Mouse (Mus musculus): Measurements from ENCODE around the gene Idh2. TPM values are rescaled to one million over a fixed set of nuclear protein-coding genes. Genes with fewer than 3 reads are reported as not detected.
A peak's percentile ranks its signal among the peaks of the same experiment; 100 is the strongest.
"Not testable (repeated sequence)": the region's sequence is repeated elsewhere in the genome, so short reads cannot be mapped to it uniquely, and the experiment has no call there.

Gene Idh2
- polyA plus RNA-seq, 1 experiment from 2014 or later, result 498 TPM

GRCm38 (mm10) chr7:80143331-80144273 lies 28.4 kb upstream of the Idh2 start:
- ATAC-seq (ENCODE audit: insufficient number of reproducible peaks, insufficient read depth, low FRiP score, low TSS enrichment), result no peak

GRCm38 (mm10) chr7:80140815-80141214 lies 25.6 kb upstream of the Idh2 start:
- peaks cover 8% of the 10 kb centered on the region; the same call in 1 of the 2 replicates for H3K4me1 ChIP-seq
- no peak overlapping the region for H3K4me2 ChIP-seq (replicated peaks)
- no peak overlapping the region for H3K27ac ChIP-seq
- H3K4me3 ChIP-seq, result no peak overlapping the region
- no peaks in the 10 kb centered on the region for H3K27me3 ChIP-seq
- 17% methylated on average over 9 of the region's 9 CpGs for WGBS
- H3K9me3 ChIP-seq, result peaks cover 7% of the 10 kb centered on the region
- ATAC-seq (ENCODE audit: insufficient number of reproducible peaks, insufficient read depth, low FRiP score, low TSS enrichment), result peak; percentile 66
- H3K9ac ChIP-seq, result no peak overlapping the region
- H3K36me3 ChIP-seq, result no peaks in the 10 kb centered on the region

More at GRCm38 (mm10) chr7:80143331-80144273, 28.4 kb upstream of the Idh2 start:
- no peak overlapping the region for H3K4me3 ChIP-seq
- H3K4me2 ChIP-seq (replicated peaks), result peak overlapping the region; percentile 12; the same call in 1 of the 2 replicates
- H3K9ac ChIP-seq, result 0 out of 2 replicates have a peak overlapping the region, but pooled peaks have one; percentile 7
- H3K36me3 ChIP-seq, result no peaks in the 10 kb centered on the region
- H3K27me3 ChIP-seq, result no peaks in the 10 kb centered on the region
- peak overlapping the region; percentile 33; the same call in 1 of the 2 replicates for H3K27ac ChIP-seq
- no peaks in the 10 kb centered on the region for H3K9me3 ChIP-seq
- H3K4me1 ChIP-seq, result peaks cover 8% of the 10 kb centered on the region; the same call in 1 of the 2 replicates
- 41% methylated on average over 22 of the region's 22 CpGs for WGBS

- WGBS, result 78% methylated on average over 1 of the region's 1 CpGs
These were observed 23.2 kb upstream of the Idh2 start for GRCm38 (mm10) chr7:80138375-80138774.

GRCm38 (mm10) chr7:80135173-80135532 lies 20.0 kb upstream of the Idh2 start:
- Histone ChIP-seq H3K4me2 (replicated peaks) (no peak overlapping the region), H3K9ac (no peak overlapping the region), H3K4me3 (no peak overlapping the region), H3K4me1 (peaks cover 9% of the 10 kb centered on the region; the same call in 1 of the 2 replicates), H3K9me3 (peaks cover 7% of the 10 kb centered on the region), H3K27ac (no peak overlapping the region), H3K27me3 (no peaks in the 10 kb centered on the region), H3K36me3 (no peaks in the 10 kb centered on the region)
- no peak for ATAC-seq (ENCODE audit: insufficient number of reproducible peaks, insufficient read depth, low FRiP score, low TSS enrichment)
- 93% methylated on average over 1 of the region's 1 CpGs for WGBS

More at GRCm38 (mm10) chr7:80138375-80138774, 23.2 kb upstream of the Idh2 start:
- ATAC-seq (ENCODE audit: insufficient number of reproducible peaks, insufficient read depth, low FRiP score, low TSS enrichment), result no peak
- no peaks in the 10 kb centered on the region for H3K36me3 ChIP-seq
- H3K4me1 ChIP-seq, result peaks cover 13% of the 10 kb centered on the region; the same call in 1 of the 2 replicates
- no peak overlapping the region for H3K4me2 ChIP-seq (replicated peaks)
- peaks cover 7% of the 10 kb centered on the region for H3K9me3 ChIP-seq
- H3K27ac ChIP-seq, result no peak overlapping the region
- no peaks in the 10 kb centered on the region for H3K27me3 ChIP-seq
- H3K4me3 ChIP-seq, result no peak overlapping the region
- no peak overlapping the region for H3K9ac ChIP-seq

- WGBS, result 40% methylated on average over 8 of the region's 8 CpGs
- H3K27me3 ChIP-seq, result no peaks in the 10 kb centered on the region
- no peaks in the 10 kb centered on the region for H3K36me3 ChIP-seq
- ATAC-seq (ENCODE audit: insufficient number of reproducible peaks, insufficient read depth, low FRiP score, low TSS enrichment), result no peak
- no peak overlapping the region for H3K9ac ChIP-seq
- no peak overlapping the region for H3K4me2 ChIP-seq (replicated peaks)
- peaks cover 7% of the 10 kb centered on the region for H3K9me3 ChIP-seq
- no peak overlapping the region for H3K27ac ChIP-seq
- H3K4me1 ChIP-seq, result peaks cover 9% of the 10 kb centered on the region; the same call in 1 of the 2 replicates
- H3K4me3 ChIP-seq, result no peak overlapping the region
These were observed 19.4 kb upstream of the Idh2 start for GRCm38 (mm10) chr7:80134454-80135172.

GRCm38 (mm10) chr7:80132541-80132940 lies 17.3 kb upstream of the Idh2 start:
- ATAC-seq (ENCODE audit: insufficient number of reproducible peaks, insufficient read depth, low FRiP score, low TSS enrichment), result no peak
- H3K27me3 ChIP-seq, result no peaks in the 10 kb centered on the region
- 54% methylated on average over 9 of the region's 9 CpGs for WGBS

GRCm38 (mm10) chr7:80131315-80131714 lies 16.1 kb upstream of the Idh2 start:
- not testable (repeated sequence) for ATAC-seq (ENCODE audit: insufficient number of reproducible peaks, insufficient read depth, low FRiP score, low TSS enrichment); H3K4me1 ChIP-seq; H3K27me3 ChIP-seq; H3K27ac ChIP-seq; H3K9ac ChIP-seq; H3K36me3 ChIP-seq; H3K4me3 ChIP-seq; H3K4me2 ChIP-seq (replicated peaks); H3K9me3 ChIP-seq
- 77% methylated on average over 7 of the region's 7 CpGs for WGBS

More at GRCm38 (mm10) chr7:80132541-80132940, 17.3 kb upstream of the Idh2 start:
- Histone ChIP-seq H3K27ac (no peak overlapping the region), H3K4me2 (replicated peaks) (no peak overlapping the region), H3K4me3 (no peak overlapping the region), H3K9ac (no peak overlapping the region), H3K36me3 (no peaks in the 10 kb centered on the region), H3K4me1 (peaks cover 9% of the 10 kb centered on the region; the same call in 1 of the 2 replicates), H3K9me3 (peaks cover 6% of the 10 kb centered on the region)

GRCm38 (mm10) chr7:80130344-80131055 lies 15.3 kb upstream of the Idh2 start:
- Histone ChIP-seq H3K4me1 (peaks cover 9% of the 10 kb centered on the region; the same call in 1 of the 2 replicates), H3K4me2 (replicated peaks) (no peak overlapping the region), H3K27ac (no peak overlapping the region), H3K9me3 (no peaks in the 10 kb centered on the region), H3K9ac (no peak overlapping the region), H3K36me3 (no peaks in the 10 kb centered on the region), H3K27me3 (no peaks in the 10 kb centered on the region), H3K4me3 (no peak overlapping the region)
- no peak for ATAC-seq (ENCODE audit: insufficient number of reproducible peaks, insufficient read depth, low FRiP score, low TSS enrichment)
- WGBS, result 42% methylated on average over 12 of the region's 12 CpGs

- H3K4me3 ChIP-seq, result no peak overlapping the region
- H3K27me3 ChIP-seq, result no peaks in the 10 kb centered on the region
- peaks cover 3% of the 10 kb centered on the region; the same call in 1 of the 2 replicates for H3K4me1 ChIP-seq
- no peak overlapping the region for H3K27ac ChIP-seq
- H3K9me3 ChIP-seq, result no peaks in the 10 kb centered on the region
- H3K9ac ChIP-seq, result no peak overlapping the region
- no peaks in the 10 kb centered on the region for H3K36me3 ChIP-seq
- no peak for ATAC-seq (ENCODE audit: insufficient number of reproducible peaks, insufficient read depth, low FRiP score, low TSS enrichment)
- 66% methylated on average over 4 of the region's 4 CpGs for WGBS
- no peak overlapping the region for H3K4me2 ChIP-seq (replicated peaks)
These were observed 14.1 kb upstream of the Idh2 start for GRCm38 (mm10) chr7:80129278-80129677.

GRCm38 (mm10) chr7:80123672-80124071 lies 8.5 kb upstream of the Idh2 start:
- no peak overlapping the region for H3K4me3 ChIP-seq
- no peak overlapping the region for H3K4me2 ChIP-seq (replicated peaks)
- WGBS, result 79% methylated on average over 2 of the region's 2 CpGs
- H3K9me3 ChIP-seq, result no peaks in the 10 kb centered on the region
- 0 out of 2 replicates have a peak, but pooled peaks cover 3% of the 10 kb centered on the region for H3K4me1 ChIP-seq
- no peaks in the 10 kb centered on the region for H3K27me3 ChIP-seq
- no peaks in the 10 kb centered on the region for H3K36me3 ChIP-seq
- no peak for ATAC-seq (ENCODE audit: insufficient number of reproducible peaks, insufficient read depth, low FRiP score, low TSS enrichment)
- no peak overlapping the region for H3K27ac ChIP-seq
- no peak overlapping the region for H3K9ac ChIP-seq

- H3K4me1 ChIP-seq, result 0 out of 2 replicates have a peak, but pooled peaks cover 3% of the 10 kb centered on the region
- H3K9me3 ChIP-seq, result no peaks in the 10 kb centered on the region
- no peak overlapping the region for H3K9ac ChIP-seq
- H3K4me3 ChIP-seq, result no peak overlapping the region
- WGBS, result 56% methylated on average over 4 of the region's 4 CpGs
- no peaks in the 10 kb centered on the region for H3K36me3 ChIP-seq
- no peak for ATAC-seq (ENCODE audit: insufficient number of reproducible peaks, insufficient read depth, low FRiP score, low TSS enrichment)
- H3K27ac ChIP-seq, result no peak overlapping the region
- H3K4me2 ChIP-seq (replicated peaks), result no peak overlapping the region
- H3K27me3 ChIP-seq, result no peaks in the 10 kb centered on the region
These were observed 7.9 kb upstream of the Idh2 start for GRCm38 (mm10) chr7:80123115-80123514.

All from embryonic facial prominence, embryonic 12.5 days (tissue).